Mouse (Mus musculus) adrenal gland, adult 2 months (tissue): ENCODE results near the gene Daxx. TPM values are rescaled to one million over a fixed set of nuclear protein-coding genes. Genes with fewer than 3 reads are reported as not detected.
A peak's percentile ranks its signal among the peaks of the same experiment; 100 is the strongest.
"Not testable (repeated sequence)": the region's sequence is repeated elsewhere in the genome, so short reads cannot be mapped to it uniquely, and the experiment has no call there.

ENCODE experiments used
- DNase-seq: peaks from one replicate; pipeline ENCODE4 v3.0.0; 2021
- polyA plus RNA-seq: library from polyadenylated mRNA; depleted of rRNA; stranded (reverse); fragments of >200 nt; gene quantifications from 2 replicates; pipeline ENCODE4 v1.2.3, GENCODE M21; 2012
- total RNA-seq, 2 experiments: library from RNA; stranded (reverse); gene quantifications; 2 replicates each; pipeline ENCODE4 v1.2.3; 2021

Daxx gene
- total and polyA plus RNA-seq, 3 experiments = 29.0 to 65.7 (median 30.3) TPM

- no peak for DNase-seq
Observed at GRCm38 (mm10) chr17:33902491-33902890, 6.7 kb upstream of the Daxx start.

DNA sequence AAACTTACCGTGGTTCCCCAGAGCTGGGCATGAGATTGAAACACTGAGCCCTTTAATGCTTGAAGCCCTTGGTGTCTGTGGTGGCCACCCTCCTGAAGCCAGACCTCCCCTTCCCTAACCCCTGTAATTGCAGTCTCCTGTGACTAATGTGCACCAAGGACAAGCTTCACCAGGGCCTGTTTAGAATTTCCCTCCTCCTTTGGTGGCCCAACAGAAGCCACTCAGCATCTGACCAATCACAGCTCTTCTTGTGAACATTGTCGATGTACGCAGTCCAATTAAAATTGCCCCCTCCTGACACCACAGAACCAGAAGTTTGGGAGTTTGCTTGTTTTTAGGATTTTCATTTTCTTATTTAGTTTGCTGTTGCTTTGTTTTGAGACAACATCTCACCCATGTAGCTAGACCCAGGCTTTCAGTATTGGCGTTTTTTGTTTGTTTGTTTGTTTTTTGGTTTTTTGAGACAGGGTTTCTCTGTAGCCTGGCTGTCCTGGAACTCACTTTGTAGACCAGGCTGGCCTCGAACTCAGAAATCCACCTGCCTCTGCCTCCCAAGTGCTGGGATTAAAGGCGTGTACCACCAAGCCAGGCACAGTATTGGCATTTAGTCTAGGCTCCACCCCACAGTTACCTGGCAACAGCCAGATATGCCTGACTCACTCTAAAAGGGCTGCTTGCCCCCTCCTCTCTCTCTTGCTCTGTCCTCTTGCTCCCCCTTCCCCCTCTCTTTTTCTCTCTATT lies 5.1 kb upstream of the Daxx start:
- DNase-seq = peak; percentile 47

DNA sequence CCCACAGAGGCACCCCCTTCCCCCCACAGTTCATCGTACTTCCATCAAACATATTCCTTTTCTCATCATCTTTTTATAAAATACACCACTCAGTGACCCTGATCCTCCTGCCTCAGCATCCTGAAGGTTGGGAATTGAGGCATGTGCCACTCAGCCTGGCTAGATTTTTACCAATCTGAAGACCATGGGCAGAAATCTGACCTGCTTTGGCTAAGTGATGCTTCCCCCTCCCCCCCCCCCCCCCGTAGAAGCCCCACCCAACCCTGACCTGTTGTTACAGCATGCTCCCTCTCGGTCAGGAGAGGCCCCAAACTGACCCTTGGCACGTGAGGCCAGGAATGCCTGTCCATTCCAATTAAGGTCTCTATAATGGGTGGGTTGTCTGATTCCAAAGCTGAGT lies 4.4 kb upstream of the Daxx start, which contains the start of gene Platr17:
Gene Platr17 (plus strand): TSS at position 301 of the 400 bp plus-strand sequence.
- DNase-seq = not testable (repeated sequence)

DNA sequence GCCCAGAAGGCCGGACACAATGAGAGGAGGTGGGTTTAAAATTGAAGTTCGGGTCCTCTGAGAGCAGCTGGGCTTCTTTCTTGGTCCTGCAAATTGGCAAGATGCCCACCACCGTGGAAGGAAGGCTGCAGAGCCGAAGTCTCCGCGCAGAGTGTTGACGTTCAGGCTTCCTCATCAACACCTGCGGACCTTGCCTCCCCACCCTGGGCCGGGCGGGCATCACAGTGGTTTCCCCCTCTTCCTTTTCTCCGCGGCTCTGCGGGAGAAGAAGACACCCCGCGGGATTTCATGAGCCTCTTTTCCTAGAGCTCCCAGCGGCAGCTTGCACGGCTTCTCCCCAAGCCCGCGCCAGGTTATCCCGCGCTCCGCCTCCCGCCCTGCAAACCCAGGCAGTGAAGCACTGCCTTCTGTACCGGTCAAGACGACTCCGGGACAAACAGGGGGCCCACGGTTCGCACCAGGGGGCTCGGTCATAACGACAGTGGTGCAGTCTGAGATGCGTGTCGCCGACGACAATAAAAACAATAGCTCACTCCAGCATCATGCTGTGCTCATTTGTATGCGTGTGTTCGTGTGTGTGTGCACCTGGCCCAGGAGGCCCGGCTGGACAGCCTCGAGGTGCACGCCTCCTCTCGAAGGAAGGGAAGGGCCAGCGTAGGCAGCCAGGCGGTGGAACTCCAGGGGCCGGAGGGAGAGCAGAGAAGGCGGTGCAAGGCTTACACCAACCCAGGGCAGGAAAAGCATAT lies 710 bp upstream of the Daxx start:
- peak; percentile 56 for DNase-seq

- peak; percentile 80 for DNase-seq
Observed at GRCm38 (mm10) chr17:33909869-33910250, 646 bp downstream of the Daxx start.

DNA sequence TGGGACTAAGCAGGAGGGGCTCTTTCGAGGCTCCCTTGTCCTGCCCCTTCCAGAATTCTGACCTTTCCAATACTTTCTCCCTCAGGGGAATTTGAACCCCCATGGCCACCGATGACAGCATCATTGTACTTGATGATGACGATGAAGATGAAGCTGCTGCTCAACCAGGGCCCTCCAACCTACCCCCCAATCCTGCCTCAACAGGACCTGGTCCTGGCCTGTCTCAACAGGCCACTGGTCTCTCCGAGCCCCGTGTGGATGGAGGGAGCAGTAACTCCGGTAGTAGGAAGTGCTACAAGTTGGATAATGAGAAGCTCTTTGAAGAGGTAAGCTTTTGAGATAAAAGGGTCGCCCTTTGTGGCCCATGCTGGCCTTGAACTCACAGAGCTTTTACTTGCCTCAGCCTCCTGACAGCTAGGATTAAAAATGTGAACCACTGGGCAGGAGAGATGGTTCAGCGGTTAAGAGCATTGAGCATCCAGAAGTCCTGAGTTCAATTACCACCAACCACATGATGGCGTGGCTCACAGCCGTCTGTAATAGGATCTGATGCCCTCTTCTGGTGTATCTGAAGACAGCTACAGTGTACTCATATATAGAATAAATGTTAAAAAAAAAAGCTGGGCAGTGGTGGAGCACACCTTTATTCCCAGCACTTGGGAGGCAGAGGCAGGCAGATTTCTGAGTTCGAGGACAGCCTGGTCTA lies 1.3 kb downstream of the Daxx start:
- DNase-seq = no peak

DNA sequence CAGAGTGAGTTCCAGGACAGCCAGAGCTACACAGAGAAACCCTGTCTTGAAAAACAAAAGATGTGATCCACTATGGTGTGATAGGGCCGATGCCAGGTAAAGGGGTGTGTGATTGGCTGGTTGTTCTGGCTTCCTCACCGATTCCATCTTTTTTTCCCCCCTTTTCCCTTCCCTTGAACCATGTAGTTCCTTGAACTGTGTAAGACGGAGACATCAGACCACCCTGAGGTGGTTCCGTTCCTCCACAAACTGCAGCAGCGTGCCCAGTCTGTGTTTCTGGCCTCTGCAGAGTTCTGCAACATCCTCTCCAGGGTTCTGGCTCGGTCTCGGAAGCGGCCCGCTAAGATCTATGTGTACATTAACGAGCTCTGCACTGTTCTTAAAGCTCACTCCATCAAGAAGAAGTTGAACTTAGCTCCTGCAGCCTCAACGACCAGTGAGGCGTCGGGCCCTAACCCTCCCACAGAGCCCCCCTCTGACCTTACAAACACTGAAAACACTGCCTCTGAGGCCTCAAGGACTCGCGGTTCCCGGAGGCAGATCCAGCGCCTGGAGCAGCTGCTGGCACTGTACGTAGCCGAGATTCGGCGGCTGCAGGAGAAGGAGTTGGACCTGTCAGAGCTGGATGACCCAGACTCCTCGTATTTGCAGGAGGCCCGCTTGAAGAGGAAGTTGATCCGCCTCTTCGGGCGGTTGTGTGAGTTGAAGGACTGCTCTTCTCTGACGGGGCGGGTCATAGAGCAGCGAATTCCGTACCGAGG lies 2.0 kb downstream of the Daxx start:
- no peak for DNase-seq

GRCm38 (mm10) chr17:33911813-33912414 lies 2.7 kb downstream of the Daxx start:
- peak; percentile 16 for DNase-seq

DNA sequence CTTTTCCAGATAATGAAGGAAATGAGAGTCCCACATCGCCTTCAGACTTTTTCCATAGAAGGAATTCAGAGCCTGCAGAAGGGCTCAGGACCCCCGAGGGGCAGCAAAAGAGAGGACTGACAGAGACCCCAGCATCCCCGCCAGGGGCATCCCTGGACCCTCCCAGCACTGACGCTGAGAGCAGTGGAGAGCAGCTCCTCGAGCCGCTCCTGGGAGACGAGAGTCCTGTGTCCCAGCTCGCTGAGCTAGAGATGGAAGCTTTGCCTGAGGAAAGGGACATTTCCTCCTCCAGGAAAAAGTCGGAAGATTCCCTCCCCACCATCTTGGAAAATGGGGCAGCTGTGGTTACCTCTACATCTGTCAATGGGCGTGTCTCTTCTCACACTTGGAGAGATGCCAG lies 4.0 kb downstream of the Daxx start:
- DNase-seq = no peak

DNA sequence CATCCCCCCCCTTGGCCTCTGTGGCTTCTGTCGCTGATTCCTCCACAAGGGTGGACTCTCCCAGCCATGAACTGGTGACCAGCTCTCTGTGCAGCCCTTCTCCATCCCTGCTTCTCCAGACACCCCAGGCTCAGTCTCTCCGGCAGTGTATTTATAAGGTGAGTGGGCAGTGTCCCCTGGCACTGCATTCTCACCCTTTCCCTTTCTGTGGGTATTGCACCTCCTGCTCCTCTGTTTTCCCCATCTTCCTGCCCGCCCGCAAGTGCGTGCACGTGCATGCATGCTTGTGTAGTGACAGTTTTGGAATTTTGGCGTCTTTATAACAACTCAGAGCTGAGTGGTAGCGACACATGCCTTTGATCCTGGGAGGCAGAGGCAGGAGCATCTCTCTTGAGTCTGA lies 4.7 kb downstream of the Daxx start:
- no peak for DNase-seq

DNA sequence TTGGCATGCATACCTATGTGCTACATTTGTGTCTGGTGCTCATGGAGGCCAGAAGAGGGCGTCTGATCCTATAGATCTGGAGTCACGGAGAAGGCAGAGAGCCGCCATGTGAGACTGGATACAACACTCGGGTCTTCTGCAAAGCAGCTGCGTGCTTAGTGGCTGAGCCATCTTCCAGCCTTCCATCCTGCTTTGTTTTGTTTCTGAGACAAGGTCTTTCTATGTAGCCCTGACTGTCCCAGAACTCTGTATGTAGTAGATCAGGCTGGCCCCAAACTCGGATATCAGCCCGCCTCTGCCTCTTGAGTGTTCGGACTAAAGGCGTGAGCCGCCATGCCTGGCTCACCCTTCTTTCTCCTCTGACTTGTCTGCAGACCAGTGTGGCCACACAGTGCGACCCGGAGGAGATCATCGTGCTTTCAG lies 5.8 kb downstream of the Daxx start:
- DNase-seq = no peak

GRCm38 (mm10) chr17:33915671-33916250 lies 6.5 kb downstream of the Daxx start, which contains the start of the genes Tapbp and Zbtb22:
Tapbp (plus strand) TSS chr17:33915899.
Zbtb22 (plus strand) TSS chr17:33915904.
- DNase-seq = peak; percentile 97

DNA sequence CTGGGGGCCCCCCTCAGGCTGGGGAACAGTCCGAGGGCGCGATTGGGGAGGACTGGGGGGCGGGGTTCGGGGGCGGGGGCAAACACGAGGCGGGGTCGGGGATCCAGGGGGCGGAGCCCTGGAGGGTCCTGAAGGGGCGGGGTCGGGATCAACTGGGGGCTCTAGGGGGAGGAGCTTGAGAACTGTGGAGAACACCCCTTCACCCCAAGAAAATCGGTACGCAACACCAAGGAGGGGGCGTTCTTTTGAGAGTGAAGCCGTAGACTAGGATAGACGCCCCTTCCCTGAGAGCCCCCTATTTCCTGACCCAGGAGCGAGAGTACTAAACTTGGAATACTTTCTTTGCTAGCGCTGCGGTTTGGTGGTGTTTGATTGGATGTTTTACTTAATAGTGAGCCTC lies 7.1 kb downstream of the Daxx start:
- DNase-seq = no peak

DNA sequence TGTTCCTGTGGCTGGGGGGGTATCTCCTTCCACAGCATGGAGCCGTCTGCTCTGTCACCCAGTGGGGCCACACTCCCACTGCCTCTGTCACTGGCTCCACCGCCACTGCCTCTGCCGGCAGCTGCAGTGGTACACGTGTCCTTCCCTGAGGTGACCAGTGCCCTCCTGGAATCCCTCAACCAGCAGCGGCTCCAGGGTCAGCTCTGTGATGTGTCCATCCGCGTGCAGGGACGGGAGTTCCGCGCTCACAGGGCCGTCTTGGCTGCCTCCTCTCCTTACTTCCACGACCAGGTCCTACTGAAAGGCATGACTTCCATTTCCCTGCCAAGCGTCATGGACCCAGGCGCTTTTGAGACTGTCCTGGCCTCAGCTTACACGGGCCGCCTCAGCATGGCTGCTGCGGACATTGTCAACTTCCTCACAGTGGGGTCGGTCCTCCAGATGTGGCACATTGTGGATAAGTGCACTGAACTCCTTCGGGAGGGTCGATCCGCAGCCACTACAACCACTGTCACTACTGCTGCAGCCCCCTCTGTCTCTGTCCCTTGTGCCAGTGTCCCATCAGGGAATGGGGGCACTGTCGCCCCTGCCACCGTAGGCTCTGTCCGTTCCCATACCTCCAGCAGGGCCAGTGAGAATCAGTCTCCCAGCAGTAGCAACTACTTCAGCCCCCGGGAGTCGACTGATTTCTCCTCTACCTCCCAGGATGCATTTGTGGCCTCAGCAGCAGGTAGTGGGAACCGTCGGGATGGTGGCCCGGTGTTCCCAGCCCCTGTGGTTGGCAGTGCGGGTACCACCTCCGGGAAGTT lies 7.8 kb downstream of the Daxx start:
- DNase-seq = peak; percentile 28

GRCm38 (mm10) chr17:33917656-33918292 lies 8.6 kb downstream of the Daxx start:
- DNase-seq = peak; percentile 26

- peak; percentile 39 for DNase-seq
Observed at GRCm38 (mm10) chr17:33918293-33919203, 9.3 kb downstream of the Daxx start.

DNA sequence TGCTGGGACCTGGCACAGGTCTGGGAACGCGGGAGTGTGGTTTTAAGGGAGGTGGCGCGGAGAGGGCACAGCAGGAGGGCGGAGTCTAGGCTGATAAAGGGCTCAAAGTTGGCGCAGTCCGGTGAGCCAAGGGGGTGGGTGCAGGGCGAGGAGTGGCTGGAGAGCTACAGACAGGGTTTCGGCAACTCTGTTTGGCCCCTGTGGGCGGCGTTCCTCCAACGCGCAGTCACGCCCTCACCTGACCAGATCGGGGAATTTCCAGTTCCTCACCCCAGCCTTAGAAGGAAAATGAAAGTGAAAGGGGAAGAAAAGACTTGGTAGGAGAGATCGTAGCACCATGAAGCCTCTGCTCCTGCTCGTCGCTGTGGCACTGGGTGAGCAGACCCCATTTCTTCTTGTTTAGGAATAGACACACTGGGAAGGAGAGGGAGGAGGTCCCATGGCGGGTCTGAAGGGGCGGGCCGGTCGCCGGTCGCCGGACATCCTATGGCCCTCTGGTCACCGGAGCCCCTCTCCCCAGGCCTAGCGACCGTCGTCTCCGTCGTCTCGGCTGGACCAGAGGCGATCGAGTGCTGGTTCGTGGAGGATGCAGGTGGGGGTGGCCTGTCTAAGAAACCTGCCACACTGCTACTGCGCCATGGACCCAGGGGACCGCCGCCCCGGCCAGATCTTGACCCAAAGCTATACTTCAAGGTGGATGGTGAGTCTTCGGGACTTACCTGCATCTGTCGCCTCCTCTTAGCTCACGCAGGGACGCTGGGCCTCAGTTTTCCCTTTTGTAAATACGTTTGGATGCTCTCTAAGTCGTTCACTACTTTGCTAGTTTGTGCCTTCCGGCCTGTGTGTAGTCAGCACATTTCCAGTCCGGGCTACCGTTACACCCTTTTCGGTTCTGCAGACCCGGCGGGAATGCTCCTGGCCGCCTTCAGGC lies 10.4 kb downstream of the Daxx start:
- peak; percentile 93 for DNase-seq
